Mouse (Mus musculus): ENCODE results near the gene Scamp4.
A peak's percentile ranks its signal among the peaks of the same experiment; 100 is the strongest.
"Not testable (repeated sequence)": the region's sequence is repeated elsewhere in the genome, so short reads cannot be mapped to it uniquely, and the experiment has no call there.

Gene Scamp4

DNA sequence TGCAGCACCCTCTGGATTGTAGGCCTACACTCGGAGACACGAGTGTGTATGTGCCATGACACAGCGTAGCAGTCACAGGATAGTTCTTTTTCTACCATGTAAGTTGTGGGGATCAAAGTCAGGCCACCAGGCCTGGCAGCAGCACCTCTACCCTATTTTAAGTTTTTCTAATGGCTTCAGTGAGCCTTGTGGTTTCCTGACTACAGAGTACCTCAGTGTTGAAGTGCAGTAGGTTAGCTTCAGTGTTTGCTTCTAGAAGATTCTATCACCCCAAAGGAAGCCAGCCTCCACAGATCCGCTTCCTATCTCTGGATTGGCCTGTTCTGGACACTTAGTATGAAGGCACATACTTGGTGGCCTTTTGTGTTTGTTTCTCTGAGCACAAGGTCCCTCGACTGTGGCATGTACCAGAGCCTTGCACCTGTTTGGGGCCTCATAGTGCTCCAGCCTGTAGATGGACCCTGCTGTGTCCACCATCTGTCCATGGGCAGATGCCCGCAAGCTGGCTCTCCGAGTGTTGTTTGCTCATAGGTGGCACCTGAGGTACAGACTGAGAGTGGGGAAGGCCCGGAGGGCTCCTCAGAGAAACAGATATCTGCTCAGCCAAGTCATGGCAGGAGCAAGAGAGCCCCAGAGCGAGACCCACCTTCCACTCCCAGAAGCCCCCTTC lies 7.6 kb downstream of the Scamp4 start:
- DNase-seq (ENCODE audit: low read depth): no peak

DNA sequence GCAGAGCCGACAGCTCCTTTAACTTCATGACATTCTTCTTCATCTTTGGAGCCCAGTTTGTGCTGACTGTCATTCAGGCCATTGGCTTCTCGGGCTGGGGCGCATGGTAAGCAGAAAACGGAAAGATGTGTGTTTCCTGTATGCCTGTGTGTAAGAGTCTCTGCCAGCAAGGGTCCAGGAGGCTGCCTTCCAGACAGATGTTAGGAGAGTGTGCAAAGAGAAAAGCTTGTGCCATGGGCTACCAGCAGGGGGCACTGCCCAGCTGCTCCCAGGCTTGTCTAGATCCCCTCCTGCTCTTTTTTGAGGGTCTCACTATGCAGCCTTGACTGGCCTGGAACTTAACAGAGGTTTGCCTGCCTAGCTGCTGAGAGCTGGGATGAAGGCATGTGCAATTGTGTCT lies 8.4 kb downstream of the Scamp4 start:
- DNase-seq (ENCODE audit: low read depth): no peak

DNA sequence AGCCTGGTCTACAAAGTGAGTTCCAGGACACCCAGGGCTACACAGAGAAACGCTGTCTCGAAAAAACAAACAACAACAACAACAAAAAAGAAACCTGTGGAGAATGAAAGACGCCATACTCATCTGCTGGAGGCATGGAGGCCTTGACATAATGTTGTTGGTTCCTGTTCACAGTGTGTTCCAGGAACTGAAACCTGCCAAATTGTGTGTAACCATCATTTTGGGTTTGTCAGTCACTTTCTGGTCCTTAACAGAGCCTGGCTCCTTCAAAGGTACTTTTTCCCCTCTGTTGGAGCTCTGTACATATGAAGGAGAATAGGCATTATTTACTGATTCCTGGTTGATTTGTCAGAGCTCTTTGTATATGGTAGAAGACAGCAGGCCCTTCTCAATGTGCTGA lies 9.2 kb downstream of the Scamp4 start:
- DNase-seq (ENCODE audit: low read depth): no peak

DNA sequence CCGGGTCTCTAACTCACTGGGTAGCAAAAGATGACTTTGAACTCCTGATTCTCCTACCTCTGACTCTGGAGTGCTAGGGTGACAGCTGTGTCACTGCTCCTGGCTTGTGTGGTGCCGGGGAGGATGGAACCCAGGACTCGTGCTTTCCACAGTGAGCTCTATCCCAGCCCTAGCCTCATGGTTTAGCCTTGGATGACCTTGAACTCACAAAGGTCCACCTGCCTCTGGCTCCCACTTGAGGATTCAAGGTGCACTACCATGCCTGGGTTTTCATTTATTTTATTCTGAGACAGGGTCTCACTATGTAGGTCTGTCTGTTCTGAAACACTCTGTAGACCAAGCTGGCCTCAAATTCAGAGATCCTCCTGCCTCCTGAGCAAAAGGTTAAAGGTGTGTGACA lies 11.1 kb downstream of the Scamp4 start:
- no peak for DNase-seq (ENCODE audit: low read depth)

DNA sequence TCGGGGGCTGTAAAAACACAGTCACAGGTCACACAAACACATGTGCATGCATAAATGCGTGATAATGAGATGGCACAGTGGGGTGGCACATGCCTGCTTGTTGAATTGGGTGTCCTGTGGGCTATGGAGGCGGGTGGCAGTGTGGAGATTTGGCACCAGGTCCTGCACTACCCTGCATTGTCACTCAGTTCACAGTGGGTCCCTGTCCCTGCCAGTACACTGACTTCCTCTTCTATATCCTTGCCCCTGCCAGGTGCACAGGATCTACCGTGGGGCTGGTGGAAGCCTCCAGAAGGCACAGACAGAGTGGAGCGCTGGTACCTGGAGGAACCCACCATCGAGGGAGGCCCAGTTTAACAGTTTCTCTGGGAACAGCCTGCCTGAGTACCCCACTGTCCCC lies 11.7 kb downstream of the Scamp4 start:
- no peak for DNase-seq (ENCODE audit: low read depth)

DNA sequence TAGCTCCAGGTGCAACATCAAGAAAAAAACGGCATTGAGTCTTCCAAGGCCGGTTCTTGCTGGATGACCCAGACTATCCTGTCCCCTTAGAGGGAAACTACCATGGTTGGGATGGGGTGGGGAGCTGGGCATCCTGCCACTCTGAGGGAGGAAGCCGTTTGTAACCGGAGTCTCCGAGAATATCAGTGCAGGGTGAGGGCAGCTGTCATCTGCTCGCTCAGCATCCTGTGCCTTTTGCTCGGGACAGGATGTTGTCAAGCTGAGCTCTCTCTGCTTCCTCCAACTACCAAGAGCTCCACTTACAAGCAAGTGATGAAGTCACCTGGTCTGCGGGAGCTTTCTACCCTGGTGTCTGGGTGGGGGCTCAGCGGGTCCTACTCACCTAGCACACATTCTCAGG lies 15.5 kb downstream of the Scamp4 start:
- no peak for DNase-seq (ENCODE audit: low read depth)

DNA sequence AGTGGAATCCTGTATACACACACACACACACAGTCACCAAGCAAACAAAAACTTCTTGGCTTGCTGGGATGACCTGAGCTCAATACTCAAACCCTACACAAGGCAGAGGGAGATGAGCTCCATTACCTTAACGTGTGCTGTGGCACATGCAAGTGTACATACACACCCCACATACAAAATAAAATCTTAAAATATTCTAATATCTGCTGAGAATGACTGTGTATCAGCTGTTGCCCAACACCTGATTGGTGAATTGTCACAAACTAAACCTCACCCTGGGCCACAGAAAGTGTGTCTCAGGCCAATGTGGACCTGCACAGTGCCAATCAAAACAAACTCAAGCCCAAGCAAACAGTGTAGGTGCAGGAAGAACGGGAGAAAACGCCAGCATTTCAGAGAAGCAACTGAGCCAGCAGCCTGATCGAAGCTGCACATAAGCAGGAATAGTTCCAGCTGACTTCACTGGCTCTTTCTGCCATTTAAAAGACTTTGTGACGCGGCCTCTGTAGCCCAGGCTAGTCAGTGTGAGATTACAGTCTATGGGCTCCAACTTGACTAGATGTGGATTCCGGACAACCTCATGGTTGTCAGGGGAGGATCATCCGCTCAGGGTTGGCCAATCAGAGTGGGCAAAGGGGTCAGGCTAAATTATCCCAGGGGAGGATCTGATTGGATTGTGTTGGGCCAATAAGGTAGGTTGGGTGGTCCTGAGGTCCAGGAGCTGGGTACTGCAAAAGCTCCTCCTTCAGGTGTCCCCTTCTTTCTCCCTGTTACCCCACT lies 17.0 kb downstream of the Scamp4 start:
- no peak for DNase-seq (ENCODE audit: low read depth)

DNA sequence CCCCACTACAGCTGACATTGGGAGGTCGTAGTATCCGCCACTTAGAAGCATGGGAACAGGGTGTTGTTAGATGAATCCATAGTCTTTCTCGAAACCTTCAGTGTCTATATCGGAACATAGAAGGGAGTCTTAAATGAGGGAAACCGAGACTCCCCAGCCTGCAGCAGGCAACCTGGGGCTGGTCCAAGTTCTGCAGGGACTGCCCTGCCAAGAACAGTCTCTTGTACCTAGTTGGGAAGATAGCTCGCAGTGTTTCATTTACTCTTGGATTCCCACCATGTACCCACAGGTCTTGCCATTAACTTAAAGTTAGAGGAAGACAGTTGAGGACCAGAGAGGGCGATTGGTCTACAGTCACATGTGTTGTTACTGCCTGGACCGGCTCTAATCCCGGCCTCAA lies 17.7 kb downstream of the Scamp4 start:
- no peak for DNase-seq (ENCODE audit: low read depth)

DNA sequence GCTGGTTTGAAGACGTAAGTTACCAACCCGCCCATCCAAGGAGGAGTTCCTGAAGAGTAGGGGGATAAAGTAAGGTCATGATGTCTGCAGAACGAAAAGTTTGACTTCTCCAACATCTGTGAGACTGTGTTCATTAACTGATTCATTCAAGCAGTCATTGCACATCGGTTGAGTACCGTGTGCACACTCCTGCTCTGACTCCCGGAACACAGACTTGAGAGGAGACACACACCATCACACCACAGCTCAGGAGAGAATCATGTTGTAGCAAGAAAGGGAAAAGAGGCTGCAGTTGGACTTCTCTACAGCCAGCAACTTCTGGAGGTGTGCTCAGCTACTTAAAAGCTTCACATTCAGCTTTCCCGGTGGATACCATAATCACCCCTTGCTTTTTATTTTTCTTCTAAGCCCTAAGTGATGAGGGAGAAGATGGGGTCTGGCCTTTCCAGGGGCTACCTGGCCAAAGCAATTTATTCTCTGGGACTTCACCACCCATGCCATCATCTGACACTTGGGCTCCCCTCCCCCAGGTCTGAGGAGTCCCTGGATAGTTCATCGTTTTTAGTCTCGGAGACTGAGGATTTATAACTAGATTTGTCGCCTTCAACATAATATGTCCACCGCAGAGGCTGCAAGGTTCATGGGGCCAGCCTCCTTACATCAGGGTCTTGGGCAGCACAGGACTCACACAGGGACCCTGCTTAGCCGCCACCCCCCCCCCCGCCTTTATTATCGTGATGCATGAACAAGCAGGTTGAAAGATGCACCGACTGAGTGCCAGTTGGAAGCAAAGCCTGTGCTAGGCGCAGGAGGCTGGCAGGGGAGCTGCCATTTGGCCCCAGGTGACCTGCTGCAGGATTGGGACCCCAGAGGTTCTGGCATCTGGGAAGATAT lies 18.4 kb downstream of the Scamp4 start:
- DNase-seq (ENCODE audit: low read depth): no peak

DNA sequence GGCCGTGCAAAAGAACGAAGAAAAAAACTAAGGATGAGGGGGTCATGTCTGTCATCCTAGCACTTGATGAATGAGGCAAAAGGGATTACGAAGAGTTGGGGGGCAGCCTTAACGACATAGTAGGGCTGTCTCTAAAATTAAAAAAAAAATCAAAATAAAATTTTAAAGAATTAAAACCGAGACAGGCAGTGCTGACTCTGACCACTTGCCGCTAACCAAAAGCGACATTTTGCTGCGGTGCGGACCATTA lies 18.9 kb downstream of the Scamp4 start:
- no peak for DNase-seq (ENCODE audit: low read depth)

DNA sequence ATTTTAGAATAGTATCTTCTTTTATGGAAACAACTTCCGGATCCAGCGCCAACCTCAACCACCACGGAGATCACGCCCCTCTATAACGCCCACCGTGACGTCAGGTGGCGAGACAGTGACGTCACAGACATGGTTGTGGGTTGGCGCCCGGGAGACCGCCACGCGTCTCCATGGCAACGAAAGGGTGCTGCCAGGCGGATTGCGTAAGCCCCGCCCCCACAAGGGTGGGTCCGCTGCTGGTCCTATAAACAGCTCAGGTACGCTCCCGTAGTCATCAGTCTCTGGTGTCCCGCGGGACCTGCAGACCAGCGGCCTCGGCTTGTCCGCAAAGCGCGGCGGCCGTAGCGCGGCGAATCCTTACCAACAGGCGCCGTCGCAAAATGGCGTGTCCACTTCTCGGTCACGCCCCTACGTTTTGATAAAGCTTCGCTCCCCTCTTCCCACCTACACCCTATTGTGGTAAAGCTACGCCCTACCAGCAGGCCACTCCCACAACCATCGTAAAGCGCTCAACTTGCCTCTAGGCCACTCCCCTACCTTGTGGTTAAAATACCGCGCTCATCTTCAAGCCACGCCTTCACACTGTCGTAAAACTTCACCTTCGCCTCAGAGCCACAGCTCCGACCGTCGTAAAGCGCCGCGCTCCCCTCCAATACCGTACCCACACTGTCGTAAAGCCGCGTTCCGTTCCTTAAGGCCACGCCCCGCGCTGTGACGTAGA lies 19.4 kb downstream of the Scamp4 start:
- peak; percentile 100 for DNase-seq (ENCODE audit: low read depth)

DNA sequence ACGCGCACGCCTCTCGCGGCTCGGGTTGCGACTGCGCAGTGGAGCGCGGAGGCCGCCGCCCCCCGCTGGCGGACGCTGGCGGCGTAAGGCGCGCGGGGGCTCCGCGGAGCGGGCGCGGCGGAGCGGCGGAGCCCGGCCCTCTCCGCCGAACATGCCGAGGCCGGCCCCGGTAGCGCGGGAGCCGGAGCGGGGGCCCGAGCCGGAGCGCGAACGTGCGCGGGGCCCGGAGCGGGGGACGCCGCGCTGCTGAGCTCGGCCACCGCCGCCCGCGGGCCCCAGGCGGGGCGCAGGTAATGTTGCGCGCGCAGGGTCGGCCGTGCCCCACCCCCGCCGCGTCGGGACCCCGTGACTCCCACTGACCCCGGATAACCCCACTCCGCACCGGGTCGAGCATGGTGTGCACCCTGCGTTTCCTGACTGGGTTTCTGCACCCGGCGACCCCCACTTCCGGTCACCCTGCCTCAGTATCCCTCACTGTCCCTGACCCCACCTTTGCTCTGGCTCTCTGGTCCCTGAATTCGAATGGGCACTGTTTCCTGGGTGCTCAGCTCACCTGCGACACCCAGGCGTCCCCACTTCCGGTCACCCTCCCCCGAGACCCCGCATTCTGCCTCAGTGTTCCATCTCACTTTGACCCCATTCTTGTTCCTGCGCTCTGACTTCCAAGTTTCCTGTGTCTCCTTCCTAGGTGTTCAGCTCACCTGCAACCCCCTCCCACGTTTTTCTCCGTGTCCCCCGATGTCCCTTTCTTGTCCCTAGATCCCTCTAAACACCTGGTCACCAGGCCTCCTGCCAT lies 20.2 kb downstream of the Scamp4 start, which contains the start of gene Csnk1g2:
Gene Csnk1g2 (plus strand): TSS at position 178 of the 796 bp plus-strand sequence.
- no peak for DNase-seq (ENCODE audit: low read depth)

DNA sequence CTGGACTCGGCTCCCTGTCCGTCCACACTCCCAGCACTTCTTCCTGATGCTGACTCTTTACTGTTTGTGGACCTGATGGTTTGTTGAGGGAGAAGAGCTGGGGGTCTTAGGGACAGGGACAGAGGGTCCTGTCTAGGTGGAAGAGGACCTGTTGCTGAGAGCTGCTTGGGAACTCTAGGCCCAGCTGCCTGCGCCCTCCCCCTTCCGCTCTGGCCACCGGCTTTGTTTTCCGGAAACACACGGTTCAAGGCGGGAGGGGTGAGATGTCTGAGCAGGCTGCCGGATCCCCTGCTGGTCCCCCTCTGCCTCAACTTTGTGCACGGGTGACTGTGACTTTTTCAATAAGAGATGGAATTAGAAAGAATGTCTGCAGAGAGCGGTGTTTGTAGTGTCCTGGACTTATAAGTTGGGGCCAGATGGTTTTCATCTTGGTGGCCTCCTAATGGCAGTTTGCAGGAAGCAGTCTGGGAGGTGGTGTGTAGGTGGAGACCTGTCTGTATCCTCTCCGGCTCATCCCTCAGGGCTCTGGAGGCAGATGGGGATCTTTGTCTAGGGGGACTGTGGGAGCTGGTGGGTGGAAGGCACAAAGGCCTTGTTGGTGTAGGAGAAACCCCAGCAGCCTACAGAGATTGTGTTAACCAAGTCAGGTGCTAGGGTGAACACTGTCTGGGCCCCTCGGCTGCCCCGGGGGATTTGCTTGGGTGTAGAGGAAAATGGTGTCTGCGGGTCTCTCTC lies 21.0 kb downstream of the Scamp4 start:
- no peak for DNase-seq (ENCODE audit: low read depth)

DNA sequence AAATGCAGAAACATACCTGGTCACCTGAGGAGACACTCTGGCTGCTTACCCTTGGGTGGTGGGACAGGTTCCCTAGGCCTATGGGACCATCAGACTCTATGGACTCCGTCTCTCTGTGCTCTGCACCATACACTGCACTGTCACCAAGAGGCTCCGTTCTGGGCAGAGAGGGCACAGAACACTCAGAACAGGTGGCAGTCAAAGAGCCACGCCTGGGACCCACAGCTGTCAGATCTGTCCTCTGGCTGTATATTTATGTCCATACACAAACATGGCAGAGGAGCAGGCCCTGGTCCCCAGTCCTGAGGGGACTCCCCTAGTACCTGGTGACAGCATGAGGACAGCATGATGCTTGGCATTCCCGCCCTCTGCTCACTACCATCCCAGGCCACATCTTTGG lies 23.1 kb downstream of the Scamp4 start:
- DNase-seq (ENCODE audit: low read depth): no peak

DNA sequence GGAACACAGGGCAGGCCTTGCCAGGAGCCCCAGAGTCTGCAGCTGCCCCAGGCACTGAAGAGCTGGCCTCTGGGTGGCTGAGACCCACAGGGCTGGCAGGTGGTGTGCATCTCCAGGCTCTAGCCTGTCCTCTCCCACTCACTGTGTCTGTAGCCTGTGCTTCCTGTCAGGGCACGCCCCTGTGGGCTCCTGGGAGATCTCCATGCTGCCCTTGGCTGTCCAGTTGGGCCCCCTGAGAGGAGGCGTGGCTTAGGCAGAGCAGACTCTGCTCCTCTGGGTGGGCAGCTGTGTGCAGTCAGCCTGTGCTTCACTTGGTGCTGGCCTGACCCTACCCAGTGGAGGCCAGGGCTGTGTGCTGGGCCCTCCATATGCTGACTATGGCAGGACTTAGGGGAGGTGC lies 25.0 kb downstream of the Scamp4 start:
- no peak for DNase-seq (ENCODE audit: low read depth)

DNA sequence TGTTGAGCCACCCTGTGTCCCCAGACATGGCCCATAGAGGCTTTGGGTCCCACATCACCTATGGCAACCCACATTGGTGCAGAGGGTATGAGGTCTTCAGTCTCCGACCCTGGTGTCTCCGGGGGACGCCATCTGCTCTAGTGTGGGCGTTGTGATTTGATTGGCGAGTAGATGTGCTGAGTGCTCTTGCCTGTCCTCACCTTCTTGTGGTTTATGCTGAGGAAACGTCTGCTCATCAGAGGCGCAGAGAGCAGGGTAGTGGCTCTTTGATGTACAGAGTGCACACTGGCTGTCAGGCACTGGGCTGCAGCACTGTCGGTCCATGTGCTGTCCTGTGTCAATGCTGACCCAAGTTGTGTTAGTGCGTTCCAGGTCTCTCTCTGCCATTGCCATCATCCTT lies 26.3 kb downstream of the Scamp4 start:
- no peak for DNase-seq (ENCODE audit: low read depth)

DNA sequence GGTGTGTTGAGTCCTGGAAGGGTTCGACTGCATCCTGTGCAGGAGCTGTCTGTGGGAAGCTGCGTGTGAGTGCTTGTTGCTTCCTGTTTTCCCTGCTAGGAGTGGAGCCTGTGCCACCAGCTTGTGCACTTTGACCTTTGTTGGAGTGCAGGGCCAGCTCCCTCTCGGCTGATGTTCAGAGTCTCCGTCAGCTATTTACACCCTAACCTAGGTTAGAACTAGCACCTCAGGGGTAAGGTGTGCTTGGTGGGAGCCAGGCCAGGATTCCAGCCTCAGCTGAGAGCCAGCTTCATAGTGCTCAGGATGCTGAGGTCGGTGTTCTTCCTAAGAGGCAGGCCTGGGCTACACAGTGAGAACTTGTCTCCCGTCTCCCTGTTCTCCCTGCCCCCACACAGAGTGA lies 32.7 kb downstream of the Scamp4 start:
- DNase-seq (ENCODE audit: low read depth): no peak

DNA sequence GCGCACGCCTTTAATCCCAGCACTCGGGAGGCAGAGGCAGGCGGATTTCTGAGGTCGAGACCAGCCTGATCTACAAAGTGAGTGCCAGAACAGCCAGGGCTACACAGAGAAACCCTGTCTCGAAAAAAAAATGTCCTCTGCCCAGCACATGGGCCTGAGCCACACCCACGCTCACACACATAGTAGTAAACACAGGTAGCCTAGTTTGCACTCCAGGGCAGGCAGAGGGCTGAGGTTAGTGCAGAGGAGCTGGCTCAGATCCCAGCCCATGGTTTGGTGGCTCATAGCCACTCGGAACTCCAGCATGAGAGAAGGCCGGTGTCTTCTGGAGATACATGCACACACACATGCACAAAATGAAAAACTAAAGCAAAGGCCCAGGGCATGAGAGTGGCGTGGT lies 44.3 kb downstream of the Scamp4 start:
- DNase-seq (ENCODE audit: low read depth): no peak

DNA sequence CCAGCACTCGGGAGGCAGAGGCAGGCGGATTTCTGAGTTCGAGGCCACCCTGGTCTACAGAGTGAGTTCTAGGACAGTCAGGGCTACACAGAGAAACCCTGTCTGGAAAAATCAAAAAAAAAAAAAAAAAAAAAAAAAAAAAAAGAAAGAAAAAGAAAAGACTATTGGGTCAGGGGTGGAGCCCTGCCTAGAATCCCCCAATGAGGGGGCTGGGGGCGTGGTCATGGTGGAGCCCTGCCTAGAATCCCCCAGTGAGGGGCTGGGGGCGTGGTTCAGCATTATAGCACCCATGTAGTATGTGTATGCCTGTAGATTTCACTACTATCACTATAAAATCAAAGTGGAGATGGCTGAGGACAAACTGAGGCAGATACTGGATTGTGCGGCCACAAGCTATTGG lies 47.2 kb downstream of the Scamp4 start:
- not testable (repeated sequence) for DNase-seq (ENCODE audit: low read depth)

DNA sequence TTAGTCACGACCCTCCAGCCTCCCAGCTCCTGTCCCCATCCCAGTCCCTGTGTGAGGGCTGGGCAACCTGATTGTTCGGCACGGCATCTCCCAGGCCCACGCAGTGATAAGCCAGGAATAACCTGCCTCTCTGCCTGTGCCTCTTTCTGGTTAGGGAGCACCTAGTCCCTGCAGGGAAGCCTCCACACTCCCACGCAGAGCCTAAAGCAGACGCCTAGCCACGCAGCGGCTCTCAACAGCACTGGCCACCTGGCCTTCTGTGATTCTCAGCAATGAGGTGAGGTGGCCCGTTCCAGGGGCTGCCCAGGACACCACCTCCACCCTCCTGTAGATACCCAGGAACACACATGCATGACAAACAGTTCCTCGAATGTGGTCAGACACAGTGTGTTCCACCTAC lies 47.7 kb downstream of the Scamp4 start:
- DNase-seq (ENCODE audit: low read depth): no peak

DNA sequence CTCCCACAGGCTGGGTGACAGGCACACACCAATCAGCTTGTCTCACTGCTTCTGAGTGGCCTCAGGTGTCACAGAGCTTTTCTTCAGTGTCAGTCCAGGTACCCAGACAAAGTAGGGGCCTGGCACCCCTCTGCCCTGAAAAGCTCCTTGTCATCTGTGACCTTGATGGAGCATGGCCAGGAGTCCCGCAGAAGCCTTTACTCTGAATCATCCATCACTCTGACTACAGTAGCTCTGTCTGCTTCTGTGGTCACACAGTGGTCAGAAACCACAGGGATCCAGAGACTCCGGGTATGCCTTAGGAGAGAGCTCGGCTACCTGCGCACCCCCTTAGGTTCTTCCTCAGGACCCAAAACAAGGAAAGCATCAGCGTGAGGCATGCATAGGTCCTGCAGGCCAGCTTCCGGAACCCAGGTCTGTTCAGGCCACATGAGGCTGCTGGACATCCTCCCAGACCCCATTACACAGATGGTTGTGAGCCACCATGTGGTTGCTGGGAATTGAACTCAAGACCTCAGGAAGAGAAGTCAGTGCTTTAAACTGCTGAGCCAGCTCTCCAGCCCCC lies 50.6 kb downstream of the Scamp4 start:
- DNase-seq (ENCODE audit: low read depth): no peak
